Mouse (Mus musculus) cortical plate, adult 2 months (tissue): Measurements from ENCODE around the gene Ttc16.

ENCODE experiments used
- CTCF ChIP-seq: fragments of 200-500 bp; IDR thresholded peaks from 2 replicates; pipeline ENCODE4 v1.5.1; 2011; ENCODE audit warnings: mild to moderate bottlenecking, control low read depth, low read length; ENCODE audit not compliant: insufficient read depth; ENCODE audit errors: extremely low read depth
- POLR2A ChIP-seq: fragments of 200-500 bp; IDR thresholded peaks from 2 replicates; pipeline ENCODE4 v1.6.1; 2011; ENCODE audit warnings: mild to moderate bottlenecking, low read length, control low read depth; ENCODE audit not compliant: insufficient read depth; ENCODE audit errors: extremely low read depth

GRCm38 (mm10) chr2:32739311-32739710 lies 36.1 kb downstream of the Ttc16 start:
- TF ChIP-seq CTCF (no peak), POLR2A (no peak)
